Mouse (Mus musculus) megakaryocyte progenitor cell, adult 5-6 weeks (primary cell): ENCODE results near the gene Cdh5. TPM values are rescaled to one million over a fixed set of nuclear protein-coding genes. Genes with fewer than 3 reads are reported as not detected.

Experiments
- ATAC-seq: replicated peaks from 2 replicates; pipeline ENCODE4 v1.8.0; 2016; ENCODE audit warnings: mild to moderate bottlenecking, moderate TSS enrichment, inconsistent platforms; ENCODE audit not compliant: poor library complexity
- total RNA-seq, 2 experiments: library from RNA; stranded (forward) in 1 of 2; stranded (reverse) in 1 of 2; fragments of 157-497, 149-512 nt in 1 of 2; fragments of 200-1000 nt in 1 of 2; gene quantifications; 2 replicates each; pipeline versions ENCODE4 v1.2.3 to v1.2.4; 2015 to 2017

The Cdh5 gene
- total RNA-seq, 2 experiments from 2014 or later = not detected

GRCm38 (mm10) chr8:104131414-104131975, 30.1 kb downstream of the Cdh5 start:
- ATAC-seq = peak; percentile 73

GRCm38 (mm10) chr8:104134521-104134920, 33.1 kb downstream of the Cdh5 start:
- no peak for ATAC-seq

- ATAC-seq = no peak
Measured at GRCm38 (mm10) chr8:104136277-104136676, 34.9 kb downstream of the Cdh5 start.

GRCm38 (mm10) chr8:104137636-104138035, 36.2 kb downstream of the Cdh5 start:
- ATAC-seq = no peak

- no peak for ATAC-seq
Measured at GRCm38 (mm10) chr8:104140611-104141010, 39.2 kb downstream of the Cdh5 start.

GRCm38 (mm10) chr8:104142415-104142814, 41.0 kb downstream of the Cdh5 start:
- ATAC-seq = no peak

GRCm38 (mm10) chr8:104143379-104143778, 42.0 kb downstream of the Cdh5 start:
- no peak for ATAC-seq

GRCm38 (mm10) chr8:104144434-104145216, 43.2 kb downstream of the Cdh5 start:
- no peak for ATAC-seq

GRCm38 (mm10) chr8:104145981-104146689, 44.7 kb downstream of the Cdh5 start:
- ATAC-seq = peak; percentile 84

- no peak for ATAC-seq
Measured at GRCm38 (mm10) chr8:104146717-104147494, 45.5 kb downstream of the Cdh5 start.

GRCm38 (mm10) chr8:104147947-104148346, 46.5 kb downstream of the Cdh5 start:
- no peak for ATAC-seq

- no peak for ATAC-seq
Measured at GRCm38 (mm10) chr8:104160731-104161130, 59.3 kb downstream of the Cdh5 start.

GRCm38 (mm10) chr8:104169461-104169860, 68.0 kb downstream of the Cdh5 start:
- ATAC-seq = no peak

GRCm38 (mm10) chr8:104170118-104171049, 69.0 kb downstream of the Cdh5 start, which contains the start of gene Bean1:
Gene Bean1 (plus strand): TSS chr8:104170442.
- peak; percentile 66 for ATAC-seq

GRCm38 (mm10) chr8:104171050-104171620, 69.7 kb downstream of the Cdh5 start:
- ATAC-seq = peak; percentile 31; the same call in 1 of the 2 replicates

- no peak for ATAC-seq
Measured at GRCm38 (mm10) chr8:104172420-104172819, 71.0 kb downstream of the Cdh5 start.

- ATAC-seq = peak; percentile 50
Measured at GRCm38 (mm10) chr8:104175848-104176527, 74.6 kb downstream of the Cdh5 start.

GRCm38 (mm10) chr8:104177054-104177453, 75.6 kb downstream of the Cdh5 start:
- no peak for ATAC-seq

- ATAC-seq = no peak
Measured at GRCm38 (mm10) chr8:104184905-104185304, 83.5 kb downstream of the Cdh5 start.
